Mouse (Mus musculus): ENCODE measurements around the gene Mblac2. TPM values are rescaled to one million over a fixed set of nuclear protein-coding genes. Genes with fewer than 3 reads are reported as not detected.
"Not testable (repeated sequence)": the region's sequence is repeated elsewhere in the genome, so short reads cannot be mapped to it uniquely, and the experiment has no call there.

Gene Mblac2
- polyA plus RNA-seq, 1 experiment from 2014 or later: 7.3 TPM

GRCm38 (mm10) chr13:81711546-81712371, 618 bp downstream of the Mblac2 start:
- H3K4me1 ChIP-seq (replicated peaks; ENCODE audit: control insufficient read depth, insufficient read depth, low read length): peaks cover 9% of the 10 kb centered on the region; the same call in 1 of the 2 replicates
- peak overlapping the region; percentile 64 for H3K4me2 ChIP-seq (ENCODE audit: low read length)
- 1% methylated on average over 42 of the region's 42 CpGs for WGBS
- H3K27me3 ChIP-seq (replicated peaks; ENCODE audit: control insufficient read depth, insufficient read depth, low read length): no peaks in the 10 kb centered on the region
- H3K27ac ChIP-seq (ENCODE audit: low read depth): peak overlapping the region; percentile 76; the same call in 1 of the 2 replicates
- no peaks in the 10 kb centered on the region for H3K9me3 ChIP-seq (ENCODE audit: control insufficient read depth, low read length)
- H3K4me3 ChIP-seq (ENCODE audit: low read depth, low read length): peak overlapping the region; percentile 61
- no peaks in the 10 kb centered on the region for H3K36me3 ChIP-seq (ENCODE audit: control insufficient read depth, insufficient read depth, low read length)
- ATAC-seq (replicated peaks; ENCODE audit: low FRiP score, low TSS enrichment, low read depth): peak; percentile 22; the same call in 1 of the 2 replicates
- peak overlapping the region; percentile 61 for H3K9ac ChIP-seq (ENCODE audit: low read length)
- peak; percentile 88 for DNase-seq (ENCODE audit: low spot score)

- ATAC-seq (replicated peaks; ENCODE audit: low FRiP score, low TSS enrichment, low read depth): no peak
- no peaks in the 10 kb centered on the region for H3K9me3 ChIP-seq (ENCODE audit: control insufficient read depth, low read length)
- WGBS: 87% methylated on average over 1 of the region's 1 CpGs
- H3K36me3 ChIP-seq (ENCODE audit: control insufficient read depth, insufficient read depth, low read length): no peaks in the 10 kb centered on the region
- no peak overlapping the region for H3K9ac ChIP-seq (ENCODE audit: low read length)
- no peaks in the 10 kb centered on the region for H3K27me3 ChIP-seq (replicated peaks; ENCODE audit: control insufficient read depth, insufficient read depth, low read length)
- H3K4me1 ChIP-seq (replicated peaks; ENCODE audit: control insufficient read depth, insufficient read depth, low read length): peaks cover 9% of the 10 kb centered on the region; the same call in 1 of the 2 replicates
- H3K4me2 ChIP-seq (ENCODE audit: low read length): no peak overlapping the region
- no peak for DNase-seq (ENCODE audit: low spot score)
- H3K4me3 ChIP-seq (ENCODE audit: low read depth, low read length): no peak overlapping the region
- no peak overlapping the region for H3K27ac ChIP-seq (ENCODE audit: low read depth)
Measured at GRCm38 (mm10) chr13:81713896-81714295, 2.8 kb downstream of the Mblac2 start.

- ATAC-seq (replicated peaks; ENCODE audit: low FRiP score, low TSS enrichment, low read depth); H3K36me3 ChIP-seq (ENCODE audit: control insufficient read depth, insufficient read depth, low read length): not testable (repeated sequence)
- 56% methylated on average over 12 of the region's 12 CpGs for WGBS
Measured at GRCm38 (mm10) chr13:81728141-81728540, 17.0 kb downstream of the Mblac2 start.

GRCm38 (mm10) chr13:81729102-81729501, 18.0 kb downstream of the Mblac2 start:
- no peaks in the 10 kb centered on the region for H3K27me3 ChIP-seq (replicated peaks; ENCODE audit: control insufficient read depth, insufficient read depth, low read length)
- H3K4me3 ChIP-seq (ENCODE audit: low read depth, low read length): no peak overlapping the region
- DNase-seq (ENCODE audit: low spot score) (no peak), ATAC-seq (replicated peaks; ENCODE audit: low FRiP score, low TSS enrichment, low read depth) (no peak)
- H3K4me2 ChIP-seq (ENCODE audit: low read length): no peak overlapping the region
- H3K27ac ChIP-seq (ENCODE audit: low read depth): no peak overlapping the region
- H3K9me3 ChIP-seq (ENCODE audit: control insufficient read depth, low read length): no peaks in the 10 kb centered on the region
- no peaks in the 10 kb centered on the region for H3K4me1 ChIP-seq (replicated peaks; ENCODE audit: control insufficient read depth, insufficient read depth, low read length)
- WGBS: 64% methylated on average over 4 of the region's 4 CpGs
- no peaks in the 10 kb centered on the region for H3K36me3 ChIP-seq (ENCODE audit: control insufficient read depth, insufficient read depth, low read length)
- no peak overlapping the region for H3K9ac ChIP-seq (ENCODE audit: low read length)

More at GRCm38 (mm10) chr13:81728141-81728540, 17.0 kb downstream of the Mblac2 start:
- not testable (repeated sequence) for H3K4me2 ChIP-seq (ENCODE audit: low read length); DNase-seq (ENCODE audit: low spot score); H3K27ac ChIP-seq (ENCODE audit: low read depth); H3K27me3 ChIP-seq (replicated peaks; ENCODE audit: control insufficient read depth, insufficient read depth, low read length); H3K9ac ChIP-seq (ENCODE audit: low read length); H3K4me3 ChIP-seq (ENCODE audit: low read depth, low read length); H3K9me3 ChIP-seq (ENCODE audit: control insufficient read depth, low read length); H3K4me1 ChIP-seq (replicated peaks; ENCODE audit: control insufficient read depth, insufficient read depth, low read length)

- Histone ChIP-seq H3K4me2 (ENCODE audit: low read length) (no peak overlapping the region), H3K27ac (ENCODE audit: low read depth) (no peak overlapping the region), H3K4me3 (ENCODE audit: low read depth, low read length) (no peak overlapping the region), H3K4me1 (replicated peaks; ENCODE audit: control insufficient read depth, insufficient read depth, low read length) (no peaks in the 10 kb centered on the region), H3K27me3 (replicated peaks; ENCODE audit: control insufficient read depth, insufficient read depth, low read length) (no peaks in the 10 kb centered on the region), H3K9me3 (ENCODE audit: control insufficient read depth, low read length) (no peaks in the 10 kb centered on the region), H3K9ac (ENCODE audit: low read length) (no peak overlapping the region), H3K36me3 (ENCODE audit: control insufficient read depth, insufficient read depth, low read length) (no peaks in the 10 kb centered on the region)
- WGBS: 92% methylated on average over 1 of the region's 1 CpGs
- ATAC-seq (replicated peaks; ENCODE audit: low FRiP score, low TSS enrichment, low read depth) (no peak), DNase-seq (ENCODE audit: low spot score) (no peak)
Measured at GRCm38 (mm10) chr13:81730362-81730761, 19.2 kb downstream of the Mblac2 start.

GRCm38 (mm10) chr13:81736606-81737005, 25.5 kb downstream of the Mblac2 start:
- H3K27ac ChIP-seq (ENCODE audit: low read depth): no peak overlapping the region

GRCm38 (mm10) chr13:81740898-81741297, 29.8 kb downstream of the Mblac2 start:
- Histone ChIP-seq H3K27ac (ENCODE audit: low read depth) (no peak overlapping the region), H3K9ac (ENCODE audit: low read length) (no peak overlapping the region), H3K4me2 (ENCODE audit: low read length) (no peak overlapping the region), H3K36me3 (ENCODE audit: control insufficient read depth, insufficient read depth, low read length) (no peaks in the 10 kb centered on the region), H3K9me3 (ENCODE audit: control insufficient read depth, low read length) (no peaks in the 10 kb centered on the region), H3K4me1 (replicated peaks; ENCODE audit: control insufficient read depth, insufficient read depth, low read length) (no peaks in the 10 kb centered on the region), H3K4me3 (ENCODE audit: low read depth, low read length) (no peak overlapping the region), H3K27me3 (replicated peaks; ENCODE audit: control insufficient read depth, insufficient read depth, low read length) (no peaks in the 10 kb centered on the region)
- DNase-seq (ENCODE audit: low spot score) (no peak), ATAC-seq (replicated peaks; ENCODE audit: low FRiP score, low TSS enrichment, low read depth) (no peak)
- 56% methylated on average over 3 of the region's 3 CpGs for WGBS

More at GRCm38 (mm10) chr13:81736606-81737005, 25.5 kb downstream of the Mblac2 start:
- Histone ChIP-seq H3K4me2 (ENCODE audit: low read length) (no peak overlapping the region), H3K4me3 (ENCODE audit: low read depth, low read length) (no peak overlapping the region), H3K36me3 (ENCODE audit: control insufficient read depth, insufficient read depth, low read length) (no peaks in the 10 kb centered on the region), H3K9me3 (ENCODE audit: control insufficient read depth, low read length) (no peaks in the 10 kb centered on the region), H3K4me1 (replicated peaks; ENCODE audit: control insufficient read depth, insufficient read depth, low read length) (no peaks in the 10 kb centered on the region), H3K27me3 (replicated peaks; ENCODE audit: control insufficient read depth, insufficient read depth, low read length) (no peaks in the 10 kb centered on the region), H3K9ac (ENCODE audit: low read length) (no peak overlapping the region)
- no peak for ATAC-seq (replicated peaks; ENCODE audit: low FRiP score, low TSS enrichment, low read depth)
- 76% methylated on average over 5 of the region's 5 CpGs for WGBS
- DNase-seq (ENCODE audit: low spot score): no peak

- no peaks in the 10 kb centered on the region for H3K9me3 ChIP-seq (ENCODE audit: control insufficient read depth, low read length)
- H3K4me3 ChIP-seq (ENCODE audit: low read depth, low read length): no peak overlapping the region
- 0 out of 2 replicates have a peak, but pooled peaks have one; percentile 23 for ATAC-seq (replicated peaks; ENCODE audit: low FRiP score, low TSS enrichment, low read depth)
- H3K4me2 ChIP-seq (ENCODE audit: low read length): no peak overlapping the region
- WGBS: 51% methylated on average over 10 of the region's 10 CpGs
- no peaks in the 10 kb centered on the region for H3K27me3 ChIP-seq (replicated peaks; ENCODE audit: control insufficient read depth, insufficient read depth, low read length)
- H3K36me3 ChIP-seq (ENCODE audit: control insufficient read depth, insufficient read depth, low read length): no peaks in the 10 kb centered on the region
- no peak overlapping the region for H3K9ac ChIP-seq (ENCODE audit: low read length)
- H3K4me1 ChIP-seq (replicated peaks; ENCODE audit: control insufficient read depth, insufficient read depth, low read length): no peaks in the 10 kb centered on the region
- no peak overlapping the region for H3K27ac ChIP-seq (ENCODE audit: low read depth)
- DNase-seq (ENCODE audit: low spot score): no peak
Measured at GRCm38 (mm10) chr13:81743391-81744091, 32.4 kb downstream of the Mblac2 start.

All from intestine, embryonic 14.5 days (tissue).